Mouse (Mus musculus): ENCODE measurements at regions not wholly inside any gene's neighbourhood (a gene's known extent, or its start where the extent isn't known, plus 50 kb on each side); places are given as distances from the start of the nearest gene placed in this dataset.

GRCm38 (mm10) chr5:85793148-85793547, 272.2 kb downstream of the Cenpc1 start:
- TF ChIP-seq POLR2A (IDR thresholded peaks at IDR 0.05; ENCODE audit: extremely low read depth, insufficient read depth, low read length), result no peak
- TF ChIP-seq CTCF (IDR thresholded peaks at IDR 0.05; ENCODE audit: low read depth, low read length), result no peak

Measured in liver, adult 2 months (tissue).